Mouse (Mus musculus) small intestine, adult 2 months (tissue): ENCODE data around the gene Colec11. TPM values are rescaled to one million over a fixed set of nuclear protein-coding genes. Genes with fewer than 3 reads are reported as not detected.

Experiments
- H3K27ac ChIP-seq: fragments of 200-500 bp; 2 replicates; pipeline ENCODE4 v1.5.1; 2012; ENCODE audit warnings: low read depth, low read length, control low read depth, inconsistent platforms; ENCODE audit not compliant: insufficient read depth
- H3K27me3 ChIP-seq: fragments of 200-500 bp; 2 replicates; pipeline ENCODE4 v1.6.1; 2012; ENCODE audit warnings: mild to moderate bottlenecking, moderate library complexity, low read length, inconsistent platforms; ENCODE audit not compliant: control insufficient read depth, insufficient read depth
- H3K36me3 ChIP-seq: fragments of 200-500 bp; 2 replicates; pipeline ENCODE4 v1.6.1; 2012; ENCODE audit warnings: mild to moderate bottlenecking, low read length, control low read depth, inconsistent platforms; ENCODE audit not compliant: control insufficient read depth, insufficient read depth
- H3K4me1 ChIP-seq: fragments of 200-500 bp; 2 replicates; pipeline ENCODE4 v1.6.1; 2012; ENCODE audit warnings: low read length, inconsistent platforms, mixed read lengths; ENCODE audit not compliant: control insufficient read depth, insufficient read depth, insufficient read length
- H3K4me3 ChIP-seq: fragments of 200-500 bp; 2 replicates; pipeline ENCODE4 v1.5.1; 2012; ENCODE audit warnings: low read depth, mild to moderate bottlenecking, control low read depth, inconsistent platforms, low read length, moderate library complexity
- CTCF ChIP-seq: fragments of 200-500 bp; IDR thresholded peaks from 2 replicates; pipeline ENCODE4 v1.5.1; 2012; ENCODE audit warnings: low read depth, mild to moderate bottlenecking, control low read depth, inconsistent platforms, low read length, moderate library complexity, mixed read lengths; ENCODE audit not compliant: insufficient replicate concordance, insufficient read length; ENCODE audit errors: extremely low read depth
- POLR2A ChIP-seq: fragments of 200-500 bp; IDR thresholded peaks from 2 replicates; pipeline ENCODE4 v1.6.1; 2012; ENCODE audit warnings: low read depth, mild to moderate bottlenecking, control low read depth, inconsistent platforms, low read length, moderate library complexity
- WGBS: fragments of 180-500 bp; shearing (Covaris S2); methylation state at CpG from one replicate; pipeline ENCODE4 v1.1.7; 2018; 5-methylcytosine and 5-hydroxymethylcytosine counted together
- polyA plus RNA-seq: library from polyadenylated mRNA; depleted of rRNA; stranded (reverse); fragments of >200 nt; gene quantifications from 2 replicates; pipeline ENCODE4 v1.2.3, GENCODE M21; 2012

Gene Colec11
- polyA plus RNA-seq, 1 experiment: 0.13 TPM

- Histone ChIP-seq H3K27me3 (no peaks in the 10 kb centered on the region), H3K36me3 (peaks cover 30% of the 10 kb centered on the region), H3K4me1 (peaks cover 8% of the 10 kb centered on the region; the same call in 1 of the 2 replicates), H3K27ac (peak within 1 kb of the TSS; percentile 59), H3K4me3 (peak within 1 kb of the TSS; percentile 96)
- TF ChIP-seq CTCF: no peak
- peak; percentile 82 for TF ChIP-seq POLR2A
- WGBS: 4% methylated on average over 69 of the region's 69 CpGs
These were observed 12.6 kb upstream of the Colec11 start, which contains the start of gene Rps7 for GRCm38 (mm10) chr12:28635535-28636476. Gene Rps7, minus strand, starts transcription at chr12:28635953.

- WGBS: 2% methylated on average over 23 of the region's 23 CpGs
- H3K27ac ChIP-seq: peak overlapping the region; percentile 19; the same call in 1 of the 2 replicates
These were observed 11.9 kb upstream of the Colec11 start for GRCm38 (mm10) chr12:28635058-28635534.

GRCm38 (mm10) chr12:28628436-28628835 lies 5.3 kb upstream of the Colec11 start:
- Histone ChIP-seq H3K27ac (no peak overlapping the region), H3K36me3 (peaks cover 51% of the 10 kb centered on the region), H3K27me3 (no peaks in the 10 kb centered on the region), H3K4me3 (no peak overlapping the region), H3K4me1 (no peaks in the 10 kb centered on the region)
- TF ChIP-seq CTCF: no peak
- TF ChIP-seq POLR2A: no peak
- WGBS: 90% methylated on average over 2 of the region's 2 CpGs

More at GRCm38 (mm10) chr12:28635058-28635534, 11.9 kb upstream of the Colec11 start:
- H3K27me3 ChIP-seq: no peaks in the 10 kb centered on the region
- peaks cover 8% of the 10 kb centered on the region; the same call in 1 of the 2 replicates for H3K4me1 ChIP-seq
- H3K4me3 ChIP-seq: peak overlapping the region; percentile 96
- TF ChIP-seq POLR2A (no peak), CTCF (no peak)
- peaks cover 37% of the 10 kb centered on the region for H3K36me3 ChIP-seq

GRCm38 (mm10) chr12:28627092-28627491 lies 3.9 kb upstream of the Colec11 start:
- TF ChIP-seq POLR2A (no peak), CTCF (no peak)
- H3K27ac ChIP-seq: no peak overlapping the region
- 43% methylated on average over 4 of the region's 4 CpGs for WGBS
- H3K4me3 ChIP-seq: no peak overlapping the region
- no peaks in the 10 kb centered on the region for H3K27me3 ChIP-seq
- H3K4me1 ChIP-seq: no peaks in the 10 kb centered on the region
- H3K36me3 ChIP-seq: peaks cover 38% of the 10 kb centered on the region

GRCm38 (mm10) chr12:28625407-28625806 lies 2.2 kb upstream of the Colec11 start:
- Histone ChIP-seq H3K4me3 (no peak overlapping the region), H3K36me3 (peaks cover 23% of the 10 kb centered on the region), H3K27ac (no peak overlapping the region), H3K27me3 (no peaks in the 10 kb centered on the region), H3K4me1 (no peaks in the 10 kb centered on the region)
- WGBS: 77% methylated on average over 7 of the region's 7 CpGs
- no peak for TF ChIP-seq POLR2A
- TF ChIP-seq CTCF: no peak

- Histone ChIP-seq H3K36me3 (peaks cover 13% of the 10 kb centered on the region), H3K27me3 (no peaks in the 10 kb centered on the region), H3K4me3 (no peak overlapping the region), H3K27ac (no peak overlapping the region), H3K4me1 (no peaks in the 10 kb centered on the region)
- no peak for TF ChIP-seq CTCF
- TF ChIP-seq POLR2A: no peak
- 46% methylated on average over 2 of the region's 2 CpGs for WGBS
These were observed 1.1 kb upstream of the Colec11 start for GRCm38 (mm10) chr12:28624251-28624650.

- TF ChIP-seq POLR2A (no peak), CTCF (no peak)
- no peak overlapping the region for H3K27ac ChIP-seq
- 85% methylated on average over 1 of the region's 1 CpGs for WGBS
- no peak overlapping the region for H3K4me3 ChIP-seq
- no peaks in the 10 kb centered on the region for H3K27me3 ChIP-seq
- no peaks in the 10 kb centered on the region for H3K4me1 ChIP-seq
- no peaks in the 10 kb centered on the region for H3K36me3 ChIP-seq
These were observed 536 bp downstream of the Colec11 start for GRCm38 (mm10) chr12:28622641-28623040.
